Mouse (Mus musculus): ENCODE data around the gene Prkcg. TPM values are rescaled to one million over a fixed set of nuclear protein-coding genes. Genes with fewer than 3 reads are reported as not detected.
A peak's percentile ranks its signal among the peaks of the same experiment; 100 is the strongest.

The Prkcg gene
- polyA plus RNA-seq, 1 experiment from 2014 or later: 0.57 TPM

DNA sequence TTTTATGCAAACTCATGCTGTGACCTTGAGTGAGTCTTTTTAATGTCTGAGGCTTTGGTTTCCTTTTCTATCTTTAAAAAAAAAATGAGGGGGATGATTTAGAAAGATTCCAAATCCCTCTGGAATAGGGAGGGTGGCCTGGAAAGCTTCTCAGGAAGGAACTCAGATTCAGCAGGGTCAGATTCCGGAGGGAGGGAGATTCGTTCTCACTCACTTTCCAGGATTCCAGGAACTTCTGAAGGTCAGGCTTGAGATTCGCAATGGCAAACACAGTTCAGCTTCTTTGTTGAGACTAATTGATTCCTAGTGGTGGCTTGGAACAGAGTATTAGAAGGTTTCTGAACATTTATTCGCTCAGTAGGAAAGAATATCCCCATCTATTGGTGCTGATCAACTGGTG, 81.4 kb downstream of the Prkcg start:
- no peaks in the 10 kb centered on the region for H3K9me3 ChIP-seq (ENCODE audit: control insufficient read depth)

DNA sequence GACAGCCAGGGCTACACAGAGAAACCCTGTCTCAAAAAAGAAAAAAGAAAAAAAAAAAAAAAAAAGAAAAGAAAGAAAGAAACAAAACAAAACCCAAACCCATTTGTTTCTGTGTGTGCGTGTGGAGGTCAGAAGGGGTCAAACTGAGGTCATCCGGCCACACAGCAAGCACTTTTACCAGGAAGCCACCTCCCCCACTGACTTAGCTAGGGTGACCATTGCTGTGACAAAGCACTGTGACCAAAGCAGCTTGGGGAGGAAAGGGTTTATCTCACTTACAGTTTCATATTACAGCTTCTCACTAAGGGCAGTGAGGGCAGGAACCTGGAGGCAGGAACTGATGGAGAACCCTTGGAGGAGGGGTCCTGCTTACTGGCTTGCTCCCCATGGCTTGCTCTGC, 83.4 kb downstream of the Prkcg start:
- ATAC-seq: no peak
- Histone ChIP-seq H3K27me3 (replicated peaks; ENCODE audit: control insufficient read depth, insufficient read depth, low read length) (peaks cover 8% of the 10 kb centered on the region; the same call in 1 of the 2 replicates), H3K27ac (ENCODE audit: low read depth, low read length) (no peak overlapping the region), H3K36me3 (ENCODE audit: control insufficient read depth, insufficient read depth) (no peaks in the 10 kb centered on the region), H3K9ac (ENCODE audit: low read depth, low read length) (no peak overlapping the region), H3K4me2 (replicated peaks; ENCODE audit: low read depth) (no peak overlapping the region), H3K4me1 (replicated peaks; ENCODE audit: control insufficient read depth, insufficient read depth, low read length) (no peaks in the 10 kb centered on the region), H3K4me3 (ENCODE audit: low read depth, low read length) (no peak overlapping the region), H3K9me3 (ENCODE audit: control insufficient read depth) (no peaks in the 10 kb centered on the region)
- WGBS: 60% methylated on average over 2 of the region's 2 CpGs
- no peak for TF ChIP-seq CTCF (IDR thresholded peaks at IDR 0.05; ENCODE audit: low read depth)

More for the DNA sequence above, 81.4 kb downstream of the Prkcg start:
- Histone ChIP-seq H3K27ac (ENCODE audit: low read depth, low read length) (no peak overlapping the region), H3K4me2 (replicated peaks; ENCODE audit: low read depth) (no peak overlapping the region), H3K27me3 (replicated peaks; ENCODE audit: control insufficient read depth, insufficient read depth, low read length) (peaks cover 21% of the 10 kb centered on the region; the same call in 1 of the 2 replicates), H3K4me3 (ENCODE audit: low read depth, low read length) (no peak overlapping the region), H3K4me1 (replicated peaks; ENCODE audit: control insufficient read depth, insufficient read depth, low read length) (0 out of 2 replicates have a peak, but pooled peaks cover 3% of the 10 kb centered on the region), H3K36me3 (ENCODE audit: control insufficient read depth, insufficient read depth) (no peaks in the 10 kb centered on the region), H3K9ac (ENCODE audit: low read depth, low read length) (no peak overlapping the region)
- 44% methylated on average over 4 of the region's 4 CpGs for WGBS
- no peak for ATAC-seq
- no peak for TF ChIP-seq CTCF (IDR thresholded peaks at IDR 0.05; ENCODE audit: low read depth)

DNA sequence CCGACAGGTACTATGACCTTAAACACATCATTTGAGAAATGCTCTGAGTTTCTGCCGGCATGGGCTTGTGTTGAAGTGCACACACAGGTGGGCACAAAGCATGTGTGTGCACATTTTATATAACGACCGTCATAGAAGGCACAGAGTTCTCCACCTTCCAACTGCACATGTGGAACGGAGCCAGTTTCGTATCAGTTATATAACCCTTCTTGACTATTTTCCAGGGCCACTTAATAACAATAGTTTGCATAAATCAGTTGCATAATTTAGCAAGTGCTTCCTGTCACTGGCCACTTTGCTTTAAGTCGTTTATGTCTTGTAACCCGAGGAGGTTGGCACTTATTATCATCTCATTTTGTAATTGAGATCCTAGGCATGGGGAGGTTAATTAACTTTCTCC, 84.8 kb downstream of the Prkcg start:
- no peak overlapping the region for H3K4me2 ChIP-seq (replicated peaks; ENCODE audit: low read depth)
- H3K9me3 ChIP-seq (ENCODE audit: control insufficient read depth): no peaks in the 10 kb centered on the region
- ATAC-seq: no peak
- 76% methylated on average over 8 of the region's 8 CpGs for WGBS
- H3K9ac ChIP-seq (ENCODE audit: low read depth, low read length): no peak overlapping the region
- H3K27me3 ChIP-seq (replicated peaks; ENCODE audit: control insufficient read depth, insufficient read depth, low read length): 0 out of 2 replicates have a peak, but pooled peaks cover 3% of the 10 kb centered on the region
- H3K36me3 ChIP-seq (ENCODE audit: control insufficient read depth, insufficient read depth): no peaks in the 10 kb centered on the region
- no peak overlapping the region for H3K4me3 ChIP-seq (ENCODE audit: low read depth, low read length)
- no peak overlapping the region for H3K27ac ChIP-seq (ENCODE audit: low read depth, low read length)
- no peaks in the 10 kb centered on the region for H3K4me1 ChIP-seq (replicated peaks; ENCODE audit: control insufficient read depth, insufficient read depth, low read length)
- TF ChIP-seq CTCF (IDR thresholded peaks at IDR 0.05; ENCODE audit: low read depth): no peak

DNA sequence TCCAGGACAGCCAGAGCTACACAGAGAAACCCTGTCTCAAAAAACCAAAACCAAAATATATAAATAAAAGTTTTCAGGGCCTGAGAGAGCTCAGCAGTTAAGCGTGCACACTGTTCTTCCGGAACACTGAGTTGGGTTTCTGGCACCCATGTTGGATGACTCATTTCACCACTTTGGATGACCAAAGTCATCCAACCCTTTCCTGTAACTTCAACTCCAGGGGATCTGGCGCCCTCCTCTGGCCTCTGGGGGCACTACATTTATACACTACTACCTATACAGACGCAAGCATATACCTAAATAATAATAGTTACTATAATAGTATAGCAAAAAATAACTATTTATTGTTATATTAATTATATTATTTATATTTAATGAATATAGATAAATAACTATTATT, 87.9 kb downstream of the Prkcg start:
- Histone ChIP-seq H3K36me3 (ENCODE audit: control insufficient read depth, insufficient read depth) (no peaks in the 10 kb centered on the region), H3K27me3 (replicated peaks; ENCODE audit: control insufficient read depth, insufficient read depth, low read length) (no peaks in the 10 kb centered on the region), H3K4me1 (replicated peaks; ENCODE audit: control insufficient read depth, insufficient read depth, low read length) (no peaks in the 10 kb centered on the region), H3K4me2 (replicated peaks; ENCODE audit: low read depth) (no peak overlapping the region), H3K27ac (ENCODE audit: low read depth, low read length) (no peak overlapping the region), H3K9ac (ENCODE audit: low read depth, low read length) (no peak overlapping the region), H3K4me3 (ENCODE audit: low read depth, low read length) (no peak overlapping the region), H3K9me3 (ENCODE audit: control insufficient read depth) (no peaks in the 10 kb centered on the region)
- TF ChIP-seq CTCF (IDR thresholded peaks at IDR 0.05; ENCODE audit: low read depth): peak; percentile 65
- 43% methylated on average over 4 of the region's 4 CpGs for WGBS
- ATAC-seq: no peak

Other genes with a start within 250 kb of the Prkcg start
- gene AU018091, start 120.0 kb upstream of the Prkcg start, polyA plus RNA-seq (2015; fragmentation: Nextera tagmentation; extraction: Ambion mirVana): not detected in 2 replicates
- gene Nlrp12, start 39.4 kb upstream of the Prkcg start, polyA plus RNA-seq (2015; fragmentation: Nextera tagmentation; extraction: Ambion mirVana): not detected in 2 replicates
- gene Myadm, start 99 bp upstream of the Prkcg start, polyA plus RNA-seq (2015; fragmentation: Nextera tagmentation; extraction: Ambion mirVana): 71.3 and 75.3 TPM in 2 replicates
- 0.63 and 0.86 TPM in 2 replicates for gene Cacng7, start 43.8 kb downstream of the Prkcg start, polyA plus RNA-seq (2015; fragmentation: Nextera tagmentation; extraction: Ambion mirVana)
- gene Cacng8, start 101.5 kb downstream of the Prkcg start, polyA plus RNA-seq (2015; fragmentation: Nextera tagmentation; extraction: Ambion mirVana): 0.27 and 0.85 TPM in 2 replicates
- 0.22 and 0.33 TPM in 2 replicates for gene Cacng6, start 135.0 kb downstream of the Prkcg start, polyA plus RNA-seq (2015; fragmentation: Nextera tagmentation; extraction: Ambion mirVana)
- not detected in 2 replicates for gene Tarm1, start 213.4 kb downstream of the Prkcg start, polyA plus RNA-seq (2015; fragmentation: Nextera tagmentation; extraction: Ambion mirVana)

Data from intestine, postnatal 0 days (tissue).